ENCODE assay signal across 8 mouse cellular contexts in the genomic region with DNA sequence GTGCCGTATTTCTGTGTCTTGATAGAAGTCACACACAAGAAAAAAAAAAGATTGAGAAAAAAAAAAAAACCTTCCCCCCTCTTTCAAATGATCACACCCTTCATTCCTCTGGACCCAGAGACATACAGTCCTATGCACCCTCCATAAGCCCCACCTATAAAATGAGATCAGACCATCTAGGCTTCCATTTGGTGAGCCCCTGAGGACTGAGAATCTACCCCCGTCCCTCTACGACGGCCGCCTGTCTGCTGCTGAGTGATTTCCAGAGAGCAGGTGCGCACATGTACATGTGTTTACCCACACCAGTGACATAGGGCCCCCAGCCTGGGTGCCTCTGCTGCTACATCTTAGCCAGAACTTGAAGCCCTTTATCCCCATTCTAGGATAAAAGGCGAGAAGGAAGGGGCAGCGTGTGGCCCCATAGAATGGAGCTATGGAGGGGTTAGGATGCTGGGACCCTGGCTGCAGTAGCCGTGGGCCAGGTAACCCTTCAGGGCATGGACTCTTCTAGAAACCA. TPM values are rescaled to one million over a fixed set of nuclear protein-coding genes. Genes with fewer than 3 reads are reported as not detected.
A peak's percentile ranks its signal among the peaks of the same experiment; 100 is the strongest.
DNase-seq lines count a peak whose midpoint lies in the region; ATAC-seq and TF ChIP-seq lines count a peak whose summit lies in the region.

No protein-coding gene starts in this region.

- intact Hi-C loops in heart, postnatal 25 days (cut with DNase I) = loop anchor here (5.0 kb wide), 2 partner anchors 33 to 97 kb away; no protein-coding TSS in a partner anchor

- no peak overlapping the region for H3K27ac ChIP-seq in heart, embryonic 10.5 days
- H3K27ac ChIP-seq in forebrain, postnatal 0 days (ENCODE audit: low read depth, low read length) = no peak overlapping the region; the same call in 1 of the 2 replicates
- H3K27ac ChIP-seq in limb, embryonic 13.5 days = peak overlapping the region; percentile 74; the same call in 1 of the 2 replicates

- H3K4me2 ChIP-seq in forebrain, postnatal 0 days (ENCODE audit: low read depth) = peak overlapping the region; percentile 39; the same call in 1 of the 2 replicates
- peak overlapping the region; percentile 60 for H3K4me2 ChIP-seq in limb, embryonic 13.5 days (replicated peaks)

- H3K9ac ChIP-seq in forebrain, postnatal 0 days = no peak overlapping the region
- H3K9ac ChIP-seq in limb, embryonic 13.5 days = no peak overlapping the region

- ATAC-seq in activated CD4-positive, CD25-positive, alpha-beta regulatory T cell, adult 4 months = peak; percentile 41
- ATAC-seq in forebrain, postnatal 0 days = peak; percentile 9; the same call in 1 of the 2 replicates
- peak; percentile 25; the same call in 1 of the 2 replicates for ATAC-seq in limb, embryonic 13.5 days (ENCODE audit: low FRiP score, low read depth)

- peaks cover 39% of the 10 kb centered on the region for H3K36me3 ChIP-seq in heart, embryonic 10.5 days
- peaks cover 42% of the 10 kb centered on the region for H3K36me3 ChIP-seq in forebrain, postnatal 0 days (ENCODE audit: insufficient read depth)
- H3K36me3 ChIP-seq in limb, embryonic 13.5 days = peaks cover 42% of the 10 kb centered on the region
- H3K36me3 ChIP-seq in splenic B cell, adult 2 months (ENCODE audit: control insufficient read depth, insufficient read depth, low read length, poor library complexity, severe bottlenecking) = peaks cover 19% of the 10 kb centered on the region; the same call in 1 of the 2 replicates

- H3K4me1 ChIP-seq in heart, embryonic 10.5 days = peaks cover 46% of the 10 kb centered on the region
- H3K4me1 ChIP-seq in forebrain, postnatal 0 days (ENCODE audit: insufficient read depth) = 0 out of 2 replicates have a peak, but pooled peaks cover 6% of the 10 kb centered on the region
- H3K4me1 ChIP-seq in limb, embryonic 13.5 days = peaks cover 59% of the 10 kb centered on the region

- peaks cover 6% of the 10 kb centered on the region; the same call in 1 of the 2 replicates for H3K27me3 ChIP-seq in heart, embryonic 10.5 days (ENCODE audit: insufficient read depth, poor library complexity, severe bottlenecking)
- H3K27me3 ChIP-seq in forebrain, postnatal 0 days (ENCODE audit: insufficient read depth, low read length) = no peaks in the 10 kb centered on the region
- 0 out of 2 replicates have a peak, but pooled peaks cover 3% of the 10 kb centered on the region for H3K27me3 ChIP-seq in limb, embryonic 13.5 days
- no peaks in the 10 kb centered on the region for H3K27me3 ChIP-seq in splenic B cell, adult 2 months (ENCODE audit: control insufficient read depth, insufficient read depth, low read length, poor library complexity, severe bottlenecking)

- no peak for TF ChIP-seq CTCF in forebrain, postnatal 0 days (IDR thresholded peaks at IDR 0.05; ENCODE audit: low read depth)

- H3K9me3 ChIP-seq in heart, embryonic 10.5 days = no peaks in the 10 kb centered on the region
- no peaks in the 10 kb centered on the region for H3K9me3 ChIP-seq in forebrain, postnatal 0 days (ENCODE audit: low read length)
- H3K9me3 ChIP-seq in limb, embryonic 13.5 days = no peaks in the 10 kb centered on the region

- 41% methylated on average over 9 of the region's 9 CpGs for WGBS in heart, embryonic 10.5 days
- WGBS in forebrain, postnatal 0 days = 23% methylated on average over 9 of the region's 9 CpGs
- WGBS in limb, embryonic 13.5 days = 35% methylated on average over 9 of the region's 9 CpGs

- peak overlapping the region; percentile 58 for H3K4me3 ChIP-seq in heart, embryonic 10.5 days
- peak overlapping the region; percentile 16; the same call in 1 of the 2 replicates for H3K4me3 ChIP-seq in forebrain, postnatal 0 days (ENCODE audit: low read depth, low read length)
- no peak overlapping the region for H3K4me3 ChIP-seq in limb, embryonic 13.5 days

- no peak for DNase-seq in heart, embryonic 10.5 days (ENCODE audit: low spot score)
- no peak for DNase-seq in heart, postnatal 25 days (ENCODE audit: low spot score)
- DNase-seq in forebrain, postnatal 0 days = no peak
- DNase-seq in splenic B cell, adult 2 months (ENCODE audit: low read depth, low spot score) = peak; percentile 46
- no peak for DNase-seq in right cerebral cortex, adult 18-20 months
- DNase-seq in adrenal gland, postnatal 25 days = no peak

RNA-seq across cellular contexts. Expression of gene Bcl9l, which starts 27.8 kb away (rescaled TPM):
- 7.6 and 9.6 TPM in 2 replicates for polyA plus RNA-seq in heart, embryonic 10.5 days (2016; fragmentation: Nextera tagmentation; extraction: Ambion mirVana)
- 10 to 100 TPM; 44.9 to 57.6 TPM for total RNA-seq in heart, postnatal 25 days (2021)
- polyA plus RNA-seq in activated CD4-positive, CD25-positive, alpha-beta regulatory T cell, adult 4 months (2017; shearing (Covaris generic)) = 10 to 100 TPM; 13.2 to 15.2 TPM
- 29.2 and 38.7 TPM in 2 replicates for total RNA-seq in forebrain, postnatal 0 days (2014; rRNA removed)
- polyA plus RNA-seq in forebrain, postnatal 0 days (2015; fragmentation: Nextera tagmentation; extraction: Ambion mirVana) = 9.3 and 13.0 TPM in 2 replicates
- polyA plus RNA-seq in limb, embryonic 13.5 days (2015; fragmentation: Nextera tagmentation; extraction: Ambion mirVana) = 14.5 and 15.0 TPM in 2 replicates
- 56.0 and 82.0 TPM in 2 replicates for total RNA-seq in adrenal gland, postnatal 25 days (2021)

RNA-seq across cellular contexts. Expression of gene Cxcr5, which starts 51.3 kb away (rescaled TPM):
- not detected in 2 replicates for polyA plus RNA-seq in heart, embryonic 10.5 days (2016; fragmentation: Nextera tagmentation; extraction: Ambion mirVana)
- total RNA-seq in heart, postnatal 25 days (2021) = under 1 TPM; 0.10 to 0.31 TPM
- polyA plus RNA-seq in activated CD4-positive, CD25-positive, alpha-beta regulatory T cell, adult 4 months (2017; shearing (Covaris generic)) = 10 to 100 TPM; 49.2 to 80.2 TPM
- not detected in 2 replicates for total RNA-seq in forebrain, postnatal 0 days (2014; rRNA removed)
- polyA plus RNA-seq in forebrain, postnatal 0 days (2015; fragmentation: Nextera tagmentation; extraction: Ambion mirVana) = not detected in 2 replicates
- 0.09 TPM in 1 of 2 replicates, not detected in the other for polyA plus RNA-seq in limb, embryonic 13.5 days (2015; fragmentation: Nextera tagmentation; extraction: Ambion mirVana)
- total RNA-seq in adrenal gland, postnatal 25 days (2021) = 0.18 TPM in 1 of 2 replicates, not detected in the other

RNA-seq across cellular contexts. Expression of gene Upk2, which starts 55.6 kb away (rescaled TPM):
- polyA plus RNA-seq in heart, embryonic 10.5 days (2016; fragmentation: Nextera tagmentation; extraction: Ambion mirVana) = 0.26 TPM in 1 of 2 replicates, not detected in the other
- not detected for total RNA-seq in heart, postnatal 25 days (2021)
- not detected for polyA plus RNA-seq in activated CD4-positive, CD25-positive, alpha-beta regulatory T cell, adult 4 months (2017; shearing (Covaris generic))
- total RNA-seq in forebrain, postnatal 0 days (2014; rRNA removed) = not detected in 2 replicates
- not detected in 2 replicates for polyA plus RNA-seq in forebrain, postnatal 0 days (2015; fragmentation: Nextera tagmentation; extraction: Ambion mirVana)
- polyA plus RNA-seq in limb, embryonic 13.5 days (2015; fragmentation: Nextera tagmentation; extraction: Ambion mirVana) = 0.31 and 0.36 TPM in 2 replicates
- not detected in 2 replicates for total RNA-seq in adrenal gland, postnatal 25 days (2021)

Comparison
In these comparisons a context has a peak if more than half of its experiments do, and no peak if none do; other contexts are left out.
1. RNA of gene Cxcr5, which starts 51.3 kb away (polyA plus RNA-seq): 49.2 to 80.2 TPM in activated CD4-positive, CD25-positive, alpha-beta regulatory T cell, adult 4 months; not detected in heart, embryonic 10.5 days, 0.09 TPM in limb, embryonic 13.5 days and not detected in forebrain, postnatal 0 days; every median in the first group is over 10 times any median in the second.
2. Peak in every context shown above with its lines, with median percentiles within 50 percentile points of each other: ATAC-seq.